23 mouse cellular contexts compared by ENCODE assay signal in genomic region chr3:146146131-146146530, GRCm38 (mm10). TPM values are rescaled to one million over a fixed set of nuclear protein-coding genes. Genes with fewer than 3 reads are reported as not detected.
DNase-seq lines count a peak whose midpoint lies in the region; ATAC-seq lines count a peak whose summit lies in the region.
"Had no signal": no experiment of that assay in that cellular context is flagged by ENCODE, and none has a peak within 500 bp of the region (broad histone marks: within the 10 kb centered on the region; RNA-seq: fewer than 3 reads in every experiment).

No protein-coding gene starts in this region.

- DNase-seq in embryo, embryonic 10 days (ENCODE audit: low spot score), result peak; percentile 20
- no peak for DNase-seq in embryo, embryonic 10.5 days (ENCODE audit: low spot score)
- DNase-seq in thymus, postnatal 0 days (ENCODE audit: low spot score), result peak; percentile 63
- DNase-seq in thymus, postnatal 25 days, result no peak
- DNase-seq in telencephalon, adult 2 months (ENCODE audit: low read depth, low spot score), result peak; percentile 12
- no peak for DNase-seq in cerebellum, adult 9-10 months
- no peak for DNase-seq in gastrocnemius, postnatal 36 days
- DNase-seq: adrenal gland, postnatal 10 days; cerebellum, adult 11 months; cerebellum, postnatal 36 days; heart, adult 18-20 months; heart, postnatal 36 days; right cerebral cortex, postnatal 4 days had no signal

- intact Hi-C loops in gastrocnemius, postnatal 36 days (cut with DNase I), result no loop called here

- ATAC-seq in common myeloid progenitor, adult 5-6 weeks (replicated peaks; ENCODE audit: low read depth, poor library complexity, severe bottlenecking), result peak; percentile 30
- ATAC-seq: activated CD4-positive, CD25-positive, alpha-beta regulatory T cell, adult 4 months; forebrain, embryonic 15.5 days; intestine, embryonic 15.5 days; midbrain, embryonic 13.5 days had no signal

RNA-seq across cellular contexts. Expression of gene Mcoln2, which starts 3.5 kb away (rescaled TPM):
- polyA plus RNA-seq in thymus, postnatal 0 days (2015; fragmentation: Nextera tagmentation; extraction: Ambion mirVana), result 11.1 and 12.5 TPM in 2 replicates
- 8.2 and 11.1 TPM in 2 replicates for total RNA-seq in common myeloid progenitor, adult 5-6 weeks (2017)
- under 1 TPM in 1 of 2 experiments, not detected in 1; 0.51 TPM for total RNA-seq in gastrocnemius, postnatal 36 days (2021)
- total RNA-seq: layer of hippocampus, postnatal 25 days; left cerebral cortex, postnatal 14 days had no signal
- polyA plus RNA-seq: erythroblast, embryonic 14.5 days; forebrain, embryonic 15.5 days; neural tube, embryonic 14.5 days had no signal

RNA-seq across cellular contexts. Expression of gene Mcoln3, which starts 28.9 kb away (rescaled TPM):
- 5.5 and 6.6 TPM in 2 replicates for polyA plus RNA-seq in thymus, postnatal 0 days (2015; fragmentation: Nextera tagmentation; extraction: Ambion mirVana)
- 0.18 and 3.4 TPM in 2 replicates for total RNA-seq in common myeloid progenitor, adult 5-6 weeks (2017)
- total RNA-seq in gastrocnemius, postnatal 36 days (2021), result not detected
- total RNA-seq: heart, postnatal 36 days; layer of hippocampus, postnatal 25 days; left cerebral cortex, postnatal 14 days had no signal
- polyA plus RNA-seq: erythroblast, embryonic 14.5 days had no signal

RNA-seq across cellular contexts. Expression of gene Wdr63, which starts 38.2 kb away (rescaled TPM):
- polyA plus RNA-seq in thymus, postnatal 0 days (2015; fragmentation: Nextera tagmentation; extraction: Ambion mirVana), result 0.13 and 0.33 TPM in 2 replicates
- total RNA-seq in common myeloid progenitor, adult 5-6 weeks (2017), result not detected in 2 replicates
- total RNA-seq in gastrocnemius, postnatal 36 days (2021), result not detected
- total RNA-seq: heart, postnatal 36 days had no signal
- polyA plus RNA-seq: activated CD4-positive, CD25-positive, alpha-beta regulatory T cell, adult 4 months; erythroblast, embryonic 14.5 days; heart, embryonic 14.5 days had no signal

Comparison
In these comparisons a context has a peak if more than half of its experiments do, and no peak if none do; other contexts are left out.
1. DNase-seq: peak in embryo, embryonic 10 days (single experiment), thymus, postnatal 0 days (single experiment) and telencephalon, adult 2 months (single experiment); none in embryo, embryonic 10.5 days (single experiment), thymus, postnatal 25 days (single experiment), cerebellum, adult 9-10 months (single experiment) and gastrocnemius, postnatal 36 days (0 of 2).